In the genomic region with DNA sequence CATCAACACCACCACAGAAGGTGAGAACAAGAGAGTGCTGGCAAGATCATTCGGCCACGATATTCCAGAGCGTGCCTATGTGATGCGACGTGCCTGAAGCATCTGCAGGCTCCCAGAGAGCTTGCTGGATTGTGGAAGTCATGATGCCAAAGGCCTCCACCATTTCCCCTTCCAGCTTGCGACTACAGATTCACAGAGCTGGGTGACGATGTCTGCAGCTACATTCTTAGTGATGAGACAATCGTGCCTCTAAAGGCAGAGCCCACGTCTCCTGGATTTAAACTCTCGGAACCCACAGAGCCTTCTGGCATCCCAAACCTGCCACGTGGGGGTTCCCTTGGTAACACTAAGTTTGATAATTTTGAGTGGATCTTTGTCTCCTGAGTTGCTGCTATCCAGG, we compare ENCODE assay signal across 16 mouse cellular contexts.
"Had no signal": no experiment of that assay in that cellular context is flagged by ENCODE, and none has a peak within 500 bp of the region (broad histone marks: within the 10 kb centered on the region; RNA-seq: fewer than 3 reads in every experiment).

No protein-coding gene starts in this region.

- ATAC-seq: hindbrain, postnatal 0 days; intestine, embryonic 16.5 days had no signal

- DNase-seq: gastrocnemius, postnatal 14 days; gastrocnemius, postnatal 36 days; heart, adult 11 months; heart, adult 2 months; heart, postnatal 14 days; heart, postnatal 36 days; kidney, adult 11 months; kidney, adult 2 months; kidney, adult 9 months; kidney, postnatal 14 days; kidney, postnatal 36 days; layer of hippocampus, adult 9-11 months; layer of hippocampus, postnatal 36 days; left cerebral cortex, postnatal 4 days had no signal
